Mouse (Mus musculus): ENCODE results near the gene Khsrp. TPM values are rescaled to one million over a fixed set of nuclear protein-coding genes. Genes with fewer than 3 reads are reported as not detected.

The Khsrp gene
- polyA plus RNA-seq, 1 experiment from 2014 or later, result 32.1 TPM

GRCm38 (mm10) chr17:56996506-56996905 is 34.8 kb downstream of the Khsrp start:
- Histone ChIP-seq H3K9ac (replicated peaks; ENCODE audit: low read depth, low read length) (no peak overlapping the region), H3K4me3 (ENCODE audit: low read depth, low read length) (no peak overlapping the region), H3K9me3 (ENCODE audit: control insufficient read depth, low read length) (no peaks in the 10 kb centered on the region), H3K4me1 (ENCODE audit: control insufficient read depth, insufficient read depth, low read length) (0 out of 2 replicates have a peak, but pooled peaks cover 3% of the 10 kb centered on the region), H3K27ac (ENCODE audit: low read depth, low read length) (0 out of 2 replicates have a peak overlapping the region, but pooled peaks have one; percentile 10), H3K27me3 (ENCODE audit: control insufficient read depth, insufficient read depth, low read length) (no peaks in the 10 kb centered on the region), H3K36me3 (ENCODE audit: control insufficient read depth, insufficient read depth, low read length) (peaks cover 30% of the 10 kb centered on the region), H3K4me2 (ENCODE audit: low read depth, low read length) (peak overlapping the region; percentile 55; the same call in 1 of the 2 replicates)
- WGBS, result 70% methylated on average over 2 of the region's 2 CpGs
- ATAC-seq (ENCODE audit: low read depth), result no peak

- Histone ChIP-seq H3K4me2 (ENCODE audit: low read depth, low read length) (no peak overlapping the region), H3K9me3 (ENCODE audit: control insufficient read depth, low read length) (no peaks in the 10 kb centered on the region), H3K4me3 (ENCODE audit: low read depth, low read length) (no peak overlapping the region), H3K27ac (ENCODE audit: low read depth, low read length) (no peak overlapping the region), H3K27me3 (ENCODE audit: control insufficient read depth, insufficient read depth, low read length) (no peaks in the 10 kb centered on the region), H3K4me1 (ENCODE audit: control insufficient read depth, insufficient read depth, low read length) (0 out of 2 replicates have a peak, but pooled peaks cover 10% of the 10 kb centered on the region), H3K9ac (replicated peaks; ENCODE audit: low read depth, low read length) (no peak overlapping the region), H3K36me3 (ENCODE audit: control insufficient read depth, insufficient read depth, low read length) (peaks cover 30% of the 10 kb centered on the region)
- no peak for ATAC-seq (ENCODE audit: low read depth)
- WGBS, result 93% methylated on average over 8 of the region's 8 CpGs
Observed at GRCm38 (mm10) chr17:56995046-56995445, 36.3 kb downstream of the Khsrp start.

- Histone ChIP-seq H3K4me2 (ENCODE audit: low read depth, low read length) (peak overlapping the region; percentile 80), H3K4me1 (ENCODE audit: control insufficient read depth, insufficient read depth, low read length) (0 out of 2 replicates have a peak, but pooled peaks cover 6% of the 10 kb centered on the region), H3K27me3 (ENCODE audit: control insufficient read depth, insufficient read depth, low read length) (no peaks in the 10 kb centered on the region), H3K36me3 (ENCODE audit: control insufficient read depth, insufficient read depth, low read length) (peaks cover 21% of the 10 kb centered on the region), H3K9me3 (ENCODE audit: control insufficient read depth, low read length) (no peaks in the 10 kb centered on the region), H3K9ac (replicated peaks; ENCODE audit: low read depth, low read length) (peak overlapping the region; percentile 73), H3K27ac (ENCODE audit: low read depth, low read length) (no peak overlapping the region), H3K4me3 (ENCODE audit: low read depth, low read length) (peak overlapping the region; percentile 85)
- no peak for ATAC-seq (ENCODE audit: low read depth)
- WGBS, result 90% methylated on average over 2 of the region's 2 CpGs
Observed at GRCm38 (mm10) chr17:56990966-56991365, 40.4 kb downstream of the Khsrp start.

GRCm38 (mm10) chr17:56990115-56990746 is 41.1 kb downstream of the Khsrp start, which contains the start of gene Clpp:
TSS of gene Clpp (plus strand) at chr17:56990305.
- H3K4me3 ChIP-seq (ENCODE audit: low read depth, low read length), result peak within 1 kb of the TSS; percentile 85
- H3K4me2 ChIP-seq (ENCODE audit: low read depth, low read length), result peak within 1 kb of the TSS; percentile 80
- H3K27ac ChIP-seq (ENCODE audit: low read depth, low read length), result peak within 1 kb of the TSS; percentile 84
- peaks cover 20% of the 10 kb centered on the region for H3K36me3 ChIP-seq (ENCODE audit: control insufficient read depth, insufficient read depth, low read length)
- peak; percentile 97 for ATAC-seq (ENCODE audit: low read depth)
- 0 out of 2 replicates have a peak, but pooled peaks cover 6% of the 10 kb centered on the region for H3K4me1 ChIP-seq (ENCODE audit: control insufficient read depth, insufficient read depth, low read length)
- peak within 1 kb of the TSS; percentile 73 for H3K9ac ChIP-seq (replicated peaks; ENCODE audit: low read depth, low read length)
- WGBS, result 1% methylated on average over 52 of the region's 52 CpGs
- H3K27me3 ChIP-seq (ENCODE audit: control insufficient read depth, insufficient read depth, low read length), result no peaks in the 10 kb centered on the region
- H3K9me3 ChIP-seq (ENCODE audit: control insufficient read depth, low read length), result no peaks in the 10 kb centered on the region

GRCm38 (mm10) chr17:56989467-56990114 is 41.7 kb downstream of the Khsrp start:
- peak overlapping the region; percentile 85 for H3K4me3 ChIP-seq (ENCODE audit: low read depth, low read length)
- peaks cover 16% of the 10 kb centered on the region for H3K36me3 ChIP-seq (ENCODE audit: control insufficient read depth, insufficient read depth, low read length)
- 0 out of 2 replicates have a peak, but pooled peaks cover 6% of the 10 kb centered on the region for H3K4me1 ChIP-seq (ENCODE audit: control insufficient read depth, insufficient read depth, low read length)
- H3K4me2 ChIP-seq (ENCODE audit: low read depth, low read length), result peak overlapping the region; percentile 80
- H3K27ac ChIP-seq (ENCODE audit: low read depth, low read length), result peak overlapping the region; percentile 84
- ATAC-seq (ENCODE audit: low read depth), result peak; percentile 95
- H3K9ac ChIP-seq (replicated peaks; ENCODE audit: low read depth, low read length), result peak overlapping the region; percentile 73
- WGBS, result 4% methylated on average over 25 of the region's 25 CpGs
- no peaks in the 10 kb centered on the region for H3K9me3 ChIP-seq (ENCODE audit: control insufficient read depth, low read length)
- H3K27me3 ChIP-seq (ENCODE audit: control insufficient read depth, insufficient read depth, low read length), result no peaks in the 10 kb centered on the region

GRCm38 (mm10) chr17:56988921-56989430 is 42.3 kb downstream of the Khsrp start:
- peak overlapping the region; percentile 80 for H3K4me2 ChIP-seq (ENCODE audit: low read depth, low read length)
- no peak for ATAC-seq (ENCODE audit: low read depth)
- H3K27me3 ChIP-seq (ENCODE audit: control insufficient read depth, insufficient read depth, low read length), result no peaks in the 10 kb centered on the region
- H3K27ac ChIP-seq (ENCODE audit: low read depth, low read length), result no peak overlapping the region
- 0 out of 2 replicates have a peak, but pooled peaks cover 6% of the 10 kb centered on the region for H3K4me1 ChIP-seq (ENCODE audit: control insufficient read depth, insufficient read depth, low read length)
- WGBS, result 73% methylated on average over 7 of the region's 7 CpGs
- no peak overlapping the region; the same call in 1 of the 2 replicates for H3K9ac ChIP-seq (replicated peaks; ENCODE audit: low read depth, low read length)
- peak overlapping the region; percentile 85; the same call in 1 of the 2 replicates for H3K4me3 ChIP-seq (ENCODE audit: low read depth, low read length)
- H3K36me3 ChIP-seq (ENCODE audit: control insufficient read depth, insufficient read depth, low read length), result peaks cover 11% of the 10 kb centered on the region
- H3K9me3 ChIP-seq (ENCODE audit: control insufficient read depth, low read length), result no peaks in the 10 kb centered on the region

- H3K4me3 ChIP-seq (ENCODE audit: low read depth, low read length), result no peak overlapping the region
- peaks cover 6% of the 10 kb centered on the region; the same call in 1 of the 2 replicates for H3K36me3 ChIP-seq (ENCODE audit: control insufficient read depth, insufficient read depth, low read length)
- H3K27ac ChIP-seq (ENCODE audit: low read depth, low read length), result no peak overlapping the region
- H3K9me3 ChIP-seq (ENCODE audit: control insufficient read depth, low read length), result no peaks in the 10 kb centered on the region
- 86% methylated on average over 7 of the region's 7 CpGs for WGBS
- H3K4me2 ChIP-seq (ENCODE audit: low read depth, low read length), result no peak overlapping the region
- no peaks in the 10 kb centered on the region for H3K27me3 ChIP-seq (ENCODE audit: control insufficient read depth, insufficient read depth, low read length)
- no peak overlapping the region for H3K9ac ChIP-seq (replicated peaks; ENCODE audit: low read depth, low read length)
- no peak for ATAC-seq (ENCODE audit: low read depth)
- H3K4me1 ChIP-seq (ENCODE audit: control insufficient read depth, insufficient read depth, low read length), result 0 out of 2 replicates have a peak, but pooled peaks cover 6% of the 10 kb centered on the region
Observed at GRCm38 (mm10) chr17:56988441-56988840, 42.9 kb downstream of the Khsrp start.

- Histone ChIP-seq H3K9ac (replicated peaks; ENCODE audit: low read depth, low read length) (no peak overlapping the region), H3K36me3 (ENCODE audit: control insufficient read depth, insufficient read depth, low read length) (no peaks in the 10 kb centered on the region), H3K4me1 (ENCODE audit: control insufficient read depth, insufficient read depth, low read length) (0 out of 2 replicates have a peak, but pooled peaks cover 6% of the 10 kb centered on the region), H3K4me2 (ENCODE audit: low read depth, low read length) (no peak overlapping the region), H3K4me3 (ENCODE audit: low read depth, low read length) (no peak overlapping the region), H3K27ac (ENCODE audit: low read depth, low read length) (no peak overlapping the region), H3K9me3 (ENCODE audit: control insufficient read depth, low read length) (no peaks in the 10 kb centered on the region), H3K27me3 (ENCODE audit: control insufficient read depth, insufficient read depth, low read length) (no peaks in the 10 kb centered on the region)
- ATAC-seq (ENCODE audit: low read depth), result no peak
- 87% methylated on average over 3 of the region's 3 CpGs for WGBS
Observed at GRCm38 (mm10) chr17:56986105-56986805, 45.1 kb downstream of the Khsrp start.
